Mouse (Mus musculus): ENCODE measurements at regions not wholly inside any gene's neighbourhood (a gene's known extent, or its start where the extent isn't known, plus 50 kb on each side); places are given as distances from the start of the nearest gene placed in this dataset.
"Not testable (repeated sequence)": the region's sequence is repeated elsewhere in the genome, so short reads cannot be mapped to it uniquely, and the experiment has no call there.

GRCm38 (mm10) chr8:30063148-30063547, 2615.7 kb downstream of the Poteg start:
- no peak for DNase-seq

DNA sequence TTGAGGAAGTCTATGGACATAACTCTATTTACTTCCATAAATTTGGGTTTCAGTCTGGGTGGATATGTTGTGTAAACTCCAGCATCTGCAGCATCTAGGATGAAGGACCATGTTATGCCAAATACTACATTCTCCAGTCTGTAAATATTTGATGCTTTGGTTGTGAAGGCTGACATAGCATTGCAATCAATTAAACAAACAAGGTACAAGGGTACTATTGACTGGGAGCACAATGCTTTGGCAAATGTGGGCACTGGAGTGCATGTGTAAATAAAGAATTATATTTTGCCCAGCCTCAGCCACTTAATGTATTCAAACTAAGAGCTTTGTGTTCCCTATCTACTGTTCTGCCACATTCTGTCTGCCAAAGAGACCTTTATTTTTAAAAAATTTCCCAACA, 2630.3 kb downstream of the Poteg start:
- no peak for DNase-seq

DNA sequence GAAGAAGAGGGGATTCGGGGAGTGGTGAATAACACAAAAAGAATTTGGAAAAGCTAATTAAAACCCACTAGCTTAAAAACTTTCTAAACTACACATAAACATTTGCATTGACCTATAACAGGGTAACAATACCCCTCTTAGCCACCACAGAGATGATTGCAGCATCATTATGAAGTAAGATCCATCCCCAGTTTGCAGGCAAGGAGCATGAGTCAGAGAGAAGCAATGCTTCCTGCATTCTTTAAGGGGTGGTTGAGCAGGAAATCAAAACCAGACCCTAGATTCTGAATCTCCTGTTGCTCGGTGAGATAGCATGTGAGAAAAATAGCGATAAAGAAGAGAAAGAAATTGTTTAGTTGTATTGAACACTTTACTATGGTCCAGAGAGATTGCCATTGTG, 2680.3 kb downstream of the Poteg start:
- no peak for DNase-seq

GRCm38 (mm10) chr8:30134999-30135398, 2687.5 kb downstream of the Poteg start:
- DNase-seq, result no peak

DNA sequence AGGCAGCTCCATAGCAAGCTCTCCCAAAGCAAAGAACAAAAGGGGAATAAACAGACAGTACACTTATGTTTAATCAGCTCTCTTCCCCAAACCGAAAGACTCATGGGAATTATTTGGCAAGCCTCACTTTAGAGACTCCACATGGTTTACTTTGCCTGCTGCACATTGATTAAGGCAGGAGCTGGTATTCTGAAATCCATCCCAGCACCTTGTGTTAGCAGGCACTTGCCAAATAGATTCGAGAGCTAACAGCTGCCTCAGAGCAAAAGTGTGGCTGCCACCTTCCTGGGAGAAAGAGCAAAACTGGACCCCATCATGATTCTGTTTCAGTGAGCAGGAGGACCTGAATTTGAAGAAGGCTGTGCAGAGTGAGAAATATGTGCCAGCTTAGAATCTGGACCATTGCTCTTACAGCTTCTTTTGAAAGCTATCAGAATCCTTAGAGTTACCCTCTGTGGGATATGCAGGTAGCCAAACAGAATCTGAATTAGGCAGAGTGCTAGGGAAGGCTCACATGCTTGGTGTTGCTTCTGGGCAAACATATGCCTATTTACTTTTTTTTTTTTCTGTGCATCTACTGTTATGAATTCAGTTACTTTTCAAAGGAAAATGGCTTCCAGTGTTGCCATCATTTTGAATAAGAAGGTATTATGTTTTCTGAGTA, 2703.8 kb downstream of the Poteg start:
- peak; percentile 71 to 83 for DNase-seq

DNA sequence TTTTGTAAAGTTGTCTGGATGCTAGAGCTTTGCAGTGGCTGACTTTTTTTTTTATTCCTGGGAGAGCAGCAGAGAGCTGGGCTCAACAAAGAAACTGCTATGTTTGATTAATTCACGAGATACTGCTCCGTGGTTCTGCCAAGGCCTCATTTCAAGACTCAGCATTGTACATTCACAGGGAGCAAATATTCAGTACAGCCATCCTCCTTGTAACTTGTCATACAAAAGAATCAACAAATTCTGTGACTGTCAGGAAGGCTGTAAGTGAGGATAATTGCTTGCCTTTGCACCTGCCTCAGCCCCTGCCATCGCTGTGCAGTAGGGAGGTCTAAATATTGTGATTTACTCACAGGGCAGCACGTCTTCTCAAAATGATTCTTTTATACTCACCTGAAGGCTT, 2705.5 kb downstream of the Poteg start:
- DNase-seq, result no peak

DNA sequence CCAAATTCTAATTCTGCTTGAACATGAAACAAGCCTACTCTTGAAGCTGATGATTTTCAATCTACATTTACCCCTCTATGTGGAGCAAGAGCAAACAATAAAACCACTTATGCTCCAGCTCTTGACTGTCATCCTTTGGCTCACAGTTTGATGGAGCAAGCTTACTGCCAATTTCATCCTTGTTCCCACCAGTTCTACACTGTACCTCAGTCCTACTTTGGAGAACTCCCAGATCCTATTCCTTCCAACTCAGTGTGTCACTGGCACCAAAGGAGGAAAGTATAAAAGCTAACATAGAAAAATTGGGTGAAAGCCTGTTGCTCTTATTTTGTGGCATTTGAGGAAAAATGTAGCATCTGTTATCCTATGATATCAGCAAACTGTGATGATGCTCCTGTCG, 2724.4 kb downstream of the Poteg start:
- peak; percentile 20 to 30 for DNase-seq

GRCm38 (mm10) chr8:30202746-30203145, 2755.3 kb downstream of the Poteg start:
- DNase-seq, result not testable (repeated sequence)

GRCm38 (mm10) chr8:30227354-30227753, 2779.9 kb downstream of the Poteg start:
- peak; percentile 88 to 94 for DNase-seq

GRCm38 (mm10) chr8:30233266-30233665, 2785.8 kb downstream of the Poteg start:
- DNase-seq, result peak; percentile 18 to 31

- no peak for DNase-seq
These were observed 2804.3 kb downstream of the Poteg start for GRCm38 (mm10) chr8:30251797-30252196.

DNA sequence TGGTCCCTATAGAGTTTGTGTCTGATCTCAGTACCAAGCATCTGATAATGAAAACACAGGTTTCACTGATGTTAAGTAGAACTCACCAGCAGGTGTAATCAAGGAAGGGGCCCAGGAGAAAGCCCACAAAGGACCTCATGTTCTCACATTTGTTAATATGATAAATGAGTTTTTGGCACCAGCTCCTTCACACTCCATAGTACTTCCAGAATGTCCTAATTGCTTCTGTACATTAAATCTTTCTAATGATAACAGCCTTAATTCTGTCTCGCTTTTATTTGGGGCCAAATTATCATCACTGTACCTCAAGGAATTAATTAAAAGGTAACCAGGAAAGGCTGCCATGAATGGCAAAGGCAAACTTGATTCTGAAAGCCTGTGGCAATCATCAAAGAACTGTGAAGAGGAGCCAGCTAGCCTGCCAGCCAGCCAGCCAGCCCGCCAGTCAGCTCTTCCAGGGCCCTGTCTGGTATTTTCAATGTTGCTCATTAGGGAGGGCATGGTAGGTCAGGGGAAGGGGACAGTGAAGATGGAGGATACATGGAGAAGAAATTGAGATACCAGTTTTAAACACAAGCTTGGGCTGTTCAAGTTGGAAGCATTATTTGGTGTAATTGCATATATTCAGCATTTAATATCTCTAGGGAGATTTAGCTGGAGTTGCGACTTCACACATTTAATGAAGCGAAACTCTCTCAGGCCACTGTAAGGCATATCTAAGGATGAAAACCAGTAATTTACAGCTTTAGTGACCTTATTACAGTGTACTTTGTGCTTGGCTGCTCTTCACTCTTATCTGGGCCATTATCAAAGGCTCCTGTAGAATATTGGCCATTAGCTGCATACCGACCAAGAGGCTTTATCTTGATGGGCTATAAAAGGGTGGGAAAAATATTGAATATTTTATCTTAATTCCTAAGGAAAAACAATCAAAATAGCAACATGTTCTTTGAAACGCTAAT, 2822.8 kb downstream of the Poteg start:
- peak; percentile 35 to 37 for DNase-seq

DNA sequence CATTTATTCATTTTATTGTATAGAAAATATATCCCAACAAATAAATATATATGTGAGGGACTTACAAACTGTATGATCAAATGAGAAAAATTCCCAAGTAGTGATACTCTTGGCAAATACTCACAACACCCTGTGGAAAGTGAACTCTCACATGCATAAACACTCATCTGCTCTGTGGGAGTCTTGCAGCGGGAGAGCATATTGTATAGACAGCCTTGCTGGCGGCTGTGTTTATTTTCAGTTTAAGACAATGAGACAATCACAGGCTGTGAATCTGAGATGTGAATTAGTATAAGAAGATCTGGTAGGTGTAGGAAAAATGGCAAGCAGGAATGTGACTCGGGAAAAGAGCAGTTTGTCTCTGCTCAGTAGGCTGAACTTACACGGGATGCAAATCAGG, 2841.7 kb downstream of the Poteg start:
- no peak for DNase-seq

- DNase-seq, result peak; percentile 37 to 54
These were observed 2883.7 kb downstream of the Poteg start for GRCm38 (mm10) chr8:30331201-30331600.

GRCm38 (mm10) chr8:30333352-30333751, 2885.9 kb downstream of the Poteg start:
- no peak for DNase-seq

DNA sequence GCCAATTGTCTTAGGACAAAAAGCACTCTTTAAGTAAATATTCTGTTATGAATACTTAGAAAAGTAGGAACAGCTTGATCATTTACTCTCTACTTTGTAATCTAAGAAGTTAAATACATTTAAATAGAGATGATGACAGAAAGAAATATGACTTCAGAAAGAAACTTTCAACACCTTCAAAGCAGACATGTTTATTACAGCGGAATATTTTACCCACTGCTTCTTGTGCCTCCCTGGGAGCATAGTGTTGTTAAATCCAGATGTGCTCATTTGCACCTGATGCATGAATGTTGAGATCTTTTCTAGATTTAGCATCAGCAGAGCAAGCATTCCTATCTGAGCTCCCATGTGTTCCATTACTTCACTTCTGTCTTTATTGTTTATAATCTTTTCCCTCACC, 2912.0 kb downstream of the Poteg start:
- no peak for DNase-seq

DNA sequence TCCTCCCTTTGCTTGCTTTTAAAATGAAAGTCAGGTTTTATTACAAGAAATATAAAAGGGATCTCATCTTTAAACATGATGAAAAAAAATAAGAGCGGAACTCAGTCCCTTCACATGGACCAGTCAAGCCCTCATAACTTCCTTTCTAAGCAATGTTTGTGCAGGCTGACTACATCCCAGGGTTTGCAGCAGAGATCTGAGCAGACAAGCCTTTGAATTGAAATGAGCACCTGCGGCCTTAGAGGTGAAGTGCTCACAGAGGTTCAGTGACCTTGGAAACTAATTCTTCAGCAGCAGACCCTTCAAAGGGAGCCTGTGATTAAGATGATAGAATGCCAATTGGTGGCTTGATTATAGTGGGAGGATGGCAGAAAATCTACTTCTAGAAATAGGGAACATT, 2918.3 kb downstream of the Poteg start:
- DNase-seq, result no peak

- peak; percentile 57 to 63 for DNase-seq
These were observed 2944.5 kb downstream of the Poteg start for GRCm38 (mm10) chr8:30391936-30392335.

- no peak for DNase-seq
These were observed 2989.1 kb upstream of the 5930422O12Rik start for GRCm38 (mm10) chr8:30439423-30439822.

- DNase-seq, result peak; percentile 86 to 88
These were observed 2986.7 kb upstream of the 5930422O12Rik start for GRCm38 (mm10) chr8:30441821-30442220.

DNA sequence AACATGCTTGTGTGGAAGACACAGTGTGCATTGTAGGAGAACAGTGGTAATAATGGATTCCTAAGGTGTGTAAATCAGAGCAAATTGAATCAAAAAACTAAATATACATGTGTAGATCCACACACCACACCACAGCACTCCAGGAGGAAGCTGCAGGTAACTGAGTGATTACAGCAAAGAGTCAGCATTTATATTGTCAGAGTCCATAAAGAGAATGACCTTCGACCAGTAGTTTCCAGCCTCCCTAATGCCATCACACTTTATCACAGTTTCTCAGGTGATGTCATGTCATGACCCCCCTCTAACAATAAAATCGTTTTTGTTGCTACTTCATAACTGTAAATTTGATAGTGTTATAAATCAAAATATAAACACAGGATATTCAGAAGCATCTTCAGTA, 2984.6 kb upstream of the 5930422O12Rik start:
- DNase-seq, result no peak

GRCm38 (mm10) chr8:30444274-30444673, 2984.2 kb upstream of the 5930422O12Rik start:
- DNase-seq, result no peak

DNA sequence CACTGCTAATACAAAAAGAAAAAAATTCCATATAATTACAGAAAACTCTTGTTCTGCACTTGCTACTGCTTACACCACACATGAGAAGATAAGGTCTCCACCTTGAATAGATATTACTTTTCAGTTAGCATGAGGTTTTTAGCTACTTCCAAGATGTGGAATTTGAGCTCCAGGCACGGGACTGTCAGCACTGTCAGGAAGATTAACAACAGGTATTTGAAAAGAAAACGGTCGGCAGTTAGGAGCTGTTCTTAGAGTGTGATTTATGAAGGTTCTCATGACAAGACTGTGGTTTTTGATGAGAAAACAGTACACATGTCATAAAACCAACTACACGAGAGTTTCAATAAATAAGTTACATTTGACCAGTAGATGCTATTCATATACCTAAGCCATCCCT, 2970.4 kb upstream of the 5930422O12Rik start:
- no peak for DNase-seq

GRCm38 (mm10) chr8:30482956-30483355, 2945.6 kb upstream of the 5930422O12Rik start:
- peak; percentile 4 to 8 for DNase-seq
